Mouse (Mus musculus) kidney, postnatal 25 days (tissue): ENCODE results near the gene Tmem41b.
"Not testable (repeated sequence)": the region's sequence is repeated elsewhere in the genome, so short reads cannot be mapped to it uniquely, and the experiment has no call there.

Source experiments
- DNase-seq, 2 experiments: peaks; one replicate each; pipeline ENCODE4 v3.0.0; 2021; ENCODE audit warnings: mixed read lengths in 2 of 2

Tmem41b gene

DNA sequence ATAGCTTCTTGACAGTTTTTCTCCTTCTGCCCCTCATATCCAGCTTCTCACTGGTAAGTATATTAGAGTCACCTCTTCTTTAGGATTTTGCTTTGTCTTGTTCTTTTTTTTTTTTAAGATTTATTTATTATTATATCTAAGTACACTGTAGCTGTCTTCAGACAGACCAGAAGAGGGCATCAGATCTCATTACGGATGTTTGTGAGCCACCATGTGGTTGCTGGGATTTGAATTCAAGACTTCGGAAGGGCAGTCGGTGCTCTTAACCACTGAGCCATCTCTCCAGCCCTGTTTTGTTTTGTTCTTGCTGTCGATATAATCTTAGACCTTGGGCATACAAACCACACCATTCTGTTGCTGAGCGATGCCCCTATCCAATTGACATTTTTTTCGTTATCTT is at the start of gene Tmem41b:
Tmem41b (minus strand) TSS at position 155 of the 400 bp plus-strand sequence.
- not testable (repeated sequence) for DNase-seq

DNA sequence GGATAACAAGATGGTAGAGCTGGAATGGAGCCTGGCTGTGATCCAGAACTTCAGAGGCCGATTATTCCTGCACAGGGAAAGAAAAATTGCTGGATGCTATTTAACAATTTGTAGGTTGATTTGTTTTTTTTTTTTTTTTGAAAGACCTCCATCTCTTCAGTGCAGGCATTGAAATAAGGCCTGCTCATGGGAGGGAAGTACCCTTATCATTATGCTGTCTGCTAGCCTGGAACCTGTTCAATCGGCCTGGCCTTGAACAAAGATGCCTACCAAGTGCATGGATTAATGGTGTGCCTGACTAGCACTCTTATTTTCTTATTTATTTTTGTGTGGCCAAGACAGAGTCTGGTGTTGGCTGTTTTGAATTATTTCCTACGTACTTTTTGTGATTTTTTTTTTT is 43.6 kb upstream of the Tmem41b start:
- DNase-seq: no peak

DNA sequence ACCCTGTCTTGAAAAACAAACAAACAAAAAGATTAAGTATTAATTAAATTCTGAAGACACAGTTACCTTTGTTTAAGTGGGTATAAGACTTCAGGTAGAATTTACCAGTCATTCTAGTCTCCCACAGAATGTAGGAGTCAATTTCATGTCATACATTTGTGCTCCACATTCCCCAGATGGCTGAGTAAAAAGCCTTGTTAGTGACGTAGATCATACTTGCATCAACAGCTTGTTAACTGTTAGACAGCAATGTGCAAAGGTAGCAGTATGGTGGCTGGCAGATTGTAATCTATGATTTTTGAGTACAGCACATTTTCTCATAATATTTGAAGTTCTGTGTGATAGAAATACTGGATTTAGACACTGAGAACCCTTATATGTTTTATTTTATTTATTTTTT is 42.1 kb upstream of the Tmem41b start:
- DNase-seq: no peak

DNA sequence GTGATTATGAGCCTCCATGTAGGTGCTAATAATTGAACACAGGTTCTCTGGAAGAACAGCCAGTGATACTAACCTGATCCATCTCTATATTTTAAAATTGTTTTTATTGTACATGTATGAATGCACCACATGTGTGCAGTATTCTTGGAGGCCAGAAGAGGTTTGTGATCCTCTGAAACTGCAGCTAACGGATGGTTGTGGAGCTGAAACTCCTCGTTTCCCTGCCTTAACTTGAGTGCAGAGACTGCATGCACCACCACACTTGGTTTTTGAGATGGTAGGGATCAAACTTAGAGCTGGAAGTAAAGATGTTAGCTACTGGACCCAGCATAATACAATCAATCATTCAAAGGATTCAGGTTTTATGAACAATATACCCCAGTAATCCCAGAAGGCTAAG is 39.9 kb upstream of the Tmem41b start:
- DNase-seq: no peak

DNA sequence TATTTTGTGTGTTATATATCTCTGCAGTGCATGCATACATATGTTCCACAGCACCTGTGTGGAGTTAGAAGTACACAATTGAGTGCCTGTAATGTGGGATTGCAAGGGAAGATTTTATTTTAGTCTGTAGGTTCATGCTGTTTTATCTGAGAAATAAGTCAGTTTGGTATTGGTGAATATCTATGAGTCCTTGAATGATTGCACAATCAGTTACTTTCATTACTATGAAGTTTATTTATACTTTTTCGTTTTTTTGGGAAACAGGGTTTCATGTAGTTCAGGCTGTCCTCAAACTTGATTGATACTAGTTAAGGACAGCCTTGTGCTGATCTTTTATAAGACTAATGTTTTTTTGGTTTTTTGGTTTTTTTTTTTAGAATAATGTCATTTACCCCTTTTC is 36.8 kb upstream of the Tmem41b start:
- DNase-seq: no peak

DNA sequence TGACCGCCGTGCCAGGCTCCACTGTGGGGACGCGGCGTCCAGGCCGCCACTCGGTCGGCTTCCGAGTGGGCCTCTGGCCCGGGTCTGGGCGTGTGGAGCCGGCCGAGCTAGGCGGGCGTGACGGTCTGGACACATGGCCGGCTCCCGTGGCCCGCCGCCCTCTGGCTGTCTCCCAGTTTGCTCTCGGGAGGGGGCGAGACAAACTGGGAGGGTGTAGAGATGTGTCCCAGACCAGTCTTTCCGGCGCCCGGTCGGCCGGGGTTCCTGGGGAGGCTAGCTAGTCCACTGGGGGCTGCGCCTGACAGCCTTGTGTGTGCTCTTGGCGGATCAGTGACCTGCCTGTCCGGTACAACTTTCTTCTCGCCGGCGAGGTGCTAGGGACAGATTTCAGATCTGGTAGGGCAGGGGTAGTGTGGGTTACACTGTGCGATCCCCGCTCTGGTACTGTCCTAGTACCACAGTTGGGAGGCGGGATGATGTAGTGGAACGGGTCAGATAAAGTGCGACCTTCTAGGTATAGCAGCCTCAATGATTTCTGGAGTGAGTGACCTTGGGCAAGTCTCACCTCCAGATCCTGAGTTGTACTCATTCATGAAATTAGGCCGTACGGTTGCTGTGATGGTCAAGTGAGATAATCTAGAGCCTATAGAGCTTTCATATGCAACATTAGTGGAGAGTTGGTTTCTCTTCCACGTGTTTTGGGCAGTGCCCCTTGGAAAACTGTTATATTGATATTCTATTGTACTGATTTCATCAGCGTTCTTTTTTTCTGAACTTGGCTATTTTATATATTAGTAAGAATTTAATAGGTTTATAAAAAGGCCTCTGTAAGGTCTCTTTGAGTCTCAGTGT is 32.1 kb upstream of the Tmem41b start:
- DNase-seq: peak; percentile 57 to 83

DNA sequence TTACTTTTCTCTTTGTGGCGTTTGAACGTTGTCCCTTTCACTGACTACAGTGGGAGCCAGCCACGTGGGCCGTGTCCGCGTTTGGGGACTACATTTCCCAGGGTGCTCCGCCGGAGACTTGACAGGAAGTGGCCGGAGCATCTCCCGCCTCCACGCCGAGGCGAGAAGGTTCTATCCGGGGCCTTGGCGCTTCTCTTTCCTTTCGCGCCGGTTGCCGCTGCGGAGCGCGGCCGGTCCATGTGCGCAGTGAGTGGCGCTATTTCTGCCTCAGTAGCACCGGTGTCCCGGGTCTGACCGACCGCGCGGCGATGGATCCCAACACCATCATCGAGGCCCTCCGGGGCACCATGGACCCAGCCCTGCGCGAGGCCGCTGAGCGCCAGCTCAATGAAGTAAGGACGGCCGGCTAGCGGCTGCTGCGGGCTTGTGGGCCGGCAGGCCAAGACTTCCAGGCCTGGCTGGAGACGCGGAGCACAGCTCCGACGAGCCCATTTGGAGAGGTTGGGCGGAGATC is 31.4 kb upstream of the Tmem41b start, which contains the start of gene Ipo7:
Ipo7 (plus strand) TSS at position 158 of the 514 bp plus-strand sequence.
- DNase-seq: peak; percentile 95 to 97

DNA sequence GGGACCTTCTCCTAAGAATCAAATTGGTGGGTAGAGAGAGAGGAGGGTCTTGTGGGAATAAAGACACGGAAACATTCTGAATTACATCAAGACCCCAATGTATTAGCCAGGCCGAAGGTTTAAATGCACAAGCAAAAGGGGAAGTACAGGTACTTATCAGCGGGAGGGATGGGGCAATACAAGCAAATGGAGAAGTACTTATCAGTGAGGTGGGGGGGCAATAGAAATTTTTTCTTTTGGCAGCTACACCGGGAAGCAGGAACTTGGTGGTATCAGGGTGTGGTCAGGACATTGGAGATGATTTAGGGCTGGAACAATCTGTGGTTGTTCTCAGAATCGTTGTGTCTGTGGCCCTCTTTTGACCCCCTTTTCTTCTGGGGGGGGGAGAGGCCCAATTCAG is 27.5 kb upstream of the Tmem41b start:
- DNase-seq: no peak

DNA sequence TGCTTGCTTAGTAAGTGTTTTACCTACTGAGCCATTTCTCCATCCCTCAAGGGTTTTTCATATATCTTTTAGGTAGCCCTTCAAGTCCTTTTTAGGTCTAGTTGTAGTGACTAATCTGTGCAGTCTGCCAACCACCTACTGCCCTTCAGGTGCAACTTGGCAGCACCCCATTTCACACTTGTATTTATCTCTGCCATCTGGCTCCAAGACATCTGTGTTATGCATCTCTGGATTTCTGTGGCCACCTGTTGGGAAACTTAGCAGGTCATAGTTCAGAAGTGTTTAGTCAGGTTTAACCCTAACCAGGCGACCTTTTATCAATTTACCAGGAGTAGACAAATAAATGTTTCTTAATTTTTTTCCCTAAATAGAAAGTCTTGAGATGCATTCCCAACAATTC is 24.7 kb upstream of the Tmem41b start:
- DNase-seq: no peak

DNA sequence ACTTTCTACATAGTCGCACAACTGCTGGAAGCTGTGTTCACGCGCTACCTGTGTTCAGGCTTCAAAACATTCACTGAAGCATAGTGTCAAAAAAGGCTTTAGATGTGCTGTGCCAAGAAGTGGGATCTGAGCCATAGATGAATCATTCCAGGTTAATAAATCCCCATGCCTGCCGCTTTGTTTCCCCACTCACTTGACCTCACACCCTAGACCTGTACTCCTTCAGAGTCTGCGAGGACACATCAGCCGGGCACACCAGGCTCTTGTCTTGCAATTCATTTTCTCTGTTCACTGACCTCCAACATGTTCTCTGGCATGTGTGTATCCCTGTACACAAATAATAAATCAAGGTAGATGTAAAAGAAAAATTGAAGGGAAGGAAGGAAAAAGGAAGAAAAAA is 22.4 kb upstream of the Tmem41b start:
- peak in 1 of 2 experiments; percentile 43 for DNase-seq

DNA sequence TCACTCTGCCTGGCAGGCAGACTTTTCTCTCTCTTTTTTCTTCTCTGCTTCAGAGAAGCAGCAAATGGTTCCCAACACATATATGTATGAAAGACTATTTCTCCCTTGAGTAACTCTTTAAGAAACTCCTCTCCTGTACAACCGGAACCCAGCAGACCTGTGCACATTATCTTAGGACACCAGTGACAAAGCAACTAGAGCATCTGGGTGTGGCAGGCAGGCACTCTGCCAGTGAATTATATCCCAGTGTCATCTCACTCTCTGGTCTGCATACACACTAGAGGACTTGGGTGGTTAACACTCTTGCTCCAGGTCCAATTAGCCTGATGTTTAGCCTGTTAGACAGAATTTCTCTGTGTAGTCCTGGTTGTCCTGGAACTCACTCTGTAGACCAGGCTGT is 21.8 kb upstream of the Tmem41b start:
- no peak for DNase-seq

DNA sequence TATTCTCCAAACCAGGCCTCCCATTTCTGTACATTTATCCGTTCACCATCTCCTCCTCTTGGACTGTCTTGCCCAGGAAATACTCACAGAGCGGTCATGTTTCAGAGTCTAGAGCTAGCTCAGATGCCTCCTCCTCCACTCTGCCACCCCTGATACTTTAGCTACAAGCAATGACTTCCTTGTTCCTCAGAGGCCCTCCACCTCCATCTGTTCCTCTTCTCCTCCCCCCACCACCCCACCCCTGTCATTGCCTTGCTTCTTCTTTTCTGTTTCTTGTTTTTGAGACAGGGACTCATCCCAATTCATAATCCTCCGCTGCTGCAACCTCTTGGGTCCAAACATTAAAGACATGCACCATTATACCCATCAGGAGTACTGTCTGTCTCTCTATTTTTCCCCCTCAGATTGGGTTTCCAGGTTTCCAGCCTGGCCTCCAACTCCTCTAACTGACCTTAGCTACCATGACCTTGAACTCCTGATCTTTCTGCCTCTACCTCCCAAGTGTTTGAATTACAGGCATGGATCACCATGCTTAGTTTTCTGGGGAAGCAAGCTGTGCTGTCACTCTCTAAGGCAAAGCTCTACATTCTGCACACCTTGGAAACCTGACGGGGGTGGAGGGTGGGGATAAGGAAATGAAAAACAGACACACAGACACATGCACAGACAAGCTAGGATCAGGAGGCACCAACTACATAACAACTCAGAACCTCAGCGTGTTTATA is 19.9 kb upstream of the Tmem41b start:
- no peak for DNase-seq

DNA sequence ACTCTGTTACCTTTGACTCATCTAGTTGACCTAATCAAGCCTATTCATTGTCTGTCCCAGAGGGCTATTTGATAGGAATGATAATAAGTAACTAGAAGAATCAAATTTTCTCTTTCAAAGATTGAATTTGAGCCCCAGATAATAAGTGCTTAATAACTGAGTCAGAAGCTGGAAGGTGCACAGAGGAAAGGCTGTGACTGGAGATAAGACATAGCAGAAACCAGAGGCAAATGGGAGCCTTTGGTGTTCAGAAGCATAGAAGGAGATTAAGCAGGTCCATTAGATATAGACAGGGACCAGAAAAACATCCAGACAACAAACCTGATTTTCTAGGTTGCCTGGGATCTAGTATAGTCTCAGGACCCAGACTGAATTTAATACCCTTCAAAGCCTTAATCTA is 19.2 kb upstream of the Tmem41b start:
- no peak for DNase-seq

DNA sequence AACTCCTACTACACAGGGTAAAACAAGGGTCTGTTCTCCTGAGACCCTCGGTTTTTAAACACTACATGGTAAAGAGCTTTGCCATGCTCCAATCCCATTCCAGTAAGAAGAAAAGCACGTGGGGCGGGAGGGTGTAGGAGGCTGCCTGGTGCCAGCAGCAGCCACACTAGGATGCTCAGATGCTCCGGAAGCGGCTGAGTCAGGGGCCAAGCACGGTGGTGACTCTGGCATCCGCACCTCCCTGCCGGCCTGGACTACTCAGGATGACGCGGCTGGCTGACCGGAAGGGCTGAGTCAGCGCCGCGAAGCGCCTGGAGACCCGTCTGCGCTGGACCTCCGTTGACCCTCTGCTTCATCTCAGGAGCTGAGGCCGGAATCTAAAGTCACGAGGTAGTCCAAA is 16.2 kb upstream of the Tmem41b start:
- peak; percentile 77 to 93 for DNase-seq

DNA sequence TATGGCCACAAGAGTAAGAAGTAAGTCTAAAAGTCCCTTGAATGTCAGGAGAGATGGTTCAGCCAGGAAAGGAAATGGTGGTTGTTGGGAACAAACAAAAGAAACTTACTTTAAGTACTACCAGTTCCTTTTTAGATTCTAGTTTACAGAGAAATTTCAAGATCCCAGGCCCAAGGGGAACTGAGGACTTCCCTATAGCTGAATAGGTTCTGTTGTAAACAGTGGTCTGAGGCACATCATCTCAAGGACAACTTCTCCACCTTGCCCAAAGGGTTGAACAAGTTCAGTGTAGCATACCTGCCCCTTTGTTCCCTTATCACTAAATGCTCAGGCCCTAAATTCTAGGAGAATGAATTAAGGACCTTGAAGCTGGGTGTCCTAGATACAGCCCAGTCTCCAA is 15.4 kb upstream of the Tmem41b start:
- DNase-seq: no peak

DNA sequence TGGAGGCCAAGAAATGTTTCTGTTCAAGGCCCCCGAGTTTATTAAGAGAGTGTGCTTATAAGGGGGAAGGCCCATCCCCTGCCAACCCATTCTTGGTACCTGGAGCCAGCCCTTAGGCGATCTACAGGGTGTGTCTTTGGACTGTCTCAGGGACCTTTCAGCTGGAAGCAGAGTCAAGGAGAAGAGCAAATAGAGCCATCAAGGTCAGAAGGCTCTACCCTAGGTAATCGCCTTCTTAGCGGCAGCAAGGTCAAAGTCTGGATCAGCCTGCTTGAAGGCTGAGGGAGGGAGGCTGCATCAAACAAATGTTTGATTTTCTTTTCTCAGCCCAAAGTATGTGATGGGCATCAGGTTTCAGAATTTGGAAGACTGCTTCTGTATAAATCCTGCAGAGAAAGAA is 11.7 kb upstream of the Tmem41b start:
- no peak for DNase-seq

DNA sequence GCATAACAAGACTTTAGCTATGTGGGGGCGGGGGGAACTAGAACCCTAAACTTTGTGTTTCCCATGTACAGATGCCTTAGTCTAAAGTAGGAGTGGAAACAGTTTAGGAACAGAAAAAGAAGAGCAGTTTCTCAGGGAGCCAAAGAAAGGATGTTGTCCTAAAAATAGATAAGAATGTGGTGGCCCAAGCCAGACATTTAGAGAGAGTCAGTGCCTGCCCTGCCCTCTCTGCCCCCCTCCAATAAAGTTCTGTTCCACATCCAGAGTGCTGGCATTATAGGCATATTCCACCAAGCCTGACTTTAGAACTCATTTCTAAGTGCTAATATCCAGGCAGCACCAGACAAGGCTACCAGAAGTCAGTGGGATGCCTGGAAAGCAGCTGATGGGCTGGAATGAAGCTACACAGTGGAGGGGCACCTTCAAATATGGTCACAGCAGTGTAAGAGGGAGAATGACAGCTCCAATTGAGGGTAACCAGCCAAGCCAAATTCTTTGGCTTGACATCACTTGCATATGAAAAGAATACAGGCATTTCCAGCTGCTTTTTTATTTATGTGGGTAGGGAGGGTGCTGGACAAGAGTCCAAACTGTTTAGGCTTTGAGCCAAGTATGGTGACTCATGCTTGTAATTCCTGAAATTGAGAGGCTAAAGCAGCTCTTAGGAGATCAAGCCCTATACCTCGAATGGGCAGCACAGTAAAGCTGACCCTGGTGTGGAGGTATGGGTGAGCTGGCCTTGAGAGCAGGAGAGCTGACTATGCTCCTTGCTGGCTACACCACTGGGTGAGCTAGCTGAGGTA is 6.6 kb upstream of the Tmem41b start:
- DNase-seq: peak; percentile 48 to 66

DNA sequence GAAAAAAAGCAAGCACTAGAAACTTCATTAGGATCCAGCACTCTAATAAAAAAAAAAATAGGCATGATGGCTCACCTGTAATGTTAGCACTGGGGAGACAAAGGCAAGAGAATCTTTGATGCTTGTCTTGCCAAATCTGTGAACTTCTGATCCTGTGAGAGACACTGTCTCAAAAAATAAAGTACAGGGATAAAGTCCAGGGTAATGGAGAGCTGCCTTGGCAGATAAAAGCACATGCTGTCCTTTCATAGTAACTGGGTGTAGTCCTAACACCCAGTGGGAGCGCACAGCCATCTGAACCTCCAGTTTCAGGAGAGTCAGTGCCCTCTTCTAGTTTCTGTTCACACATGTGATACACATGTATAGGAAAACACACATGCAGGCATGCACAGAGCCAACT is 4.6 kb upstream of the Tmem41b start:
- DNase-seq: no peak

DNA sequence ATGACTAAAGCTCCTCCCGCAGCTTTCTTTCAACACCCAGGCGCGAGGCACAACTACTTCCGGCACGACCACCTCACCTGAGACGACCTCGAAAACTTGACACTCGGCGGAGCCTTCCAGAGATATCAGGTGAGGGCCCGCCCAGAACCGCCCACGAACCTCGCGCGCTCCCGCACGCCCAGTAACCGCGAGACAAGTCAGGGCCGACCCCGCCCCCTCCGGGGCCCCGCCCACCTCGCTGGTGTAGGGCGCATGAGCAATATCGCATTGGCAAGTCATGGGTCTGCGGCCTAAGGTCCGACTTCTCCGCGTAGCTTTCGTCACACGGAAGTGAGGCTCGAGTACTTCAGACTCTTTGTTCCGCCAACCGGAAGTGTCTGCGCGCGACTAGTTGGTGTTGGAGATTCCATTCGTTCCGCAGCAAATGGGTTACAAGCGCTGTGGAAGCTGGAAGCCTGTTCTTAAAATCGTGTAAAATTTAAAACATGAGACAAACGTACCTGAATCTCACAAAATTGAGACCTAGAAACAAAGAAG is 528 bp downstream of the Tmem41b start:
- DNase-seq: peak; percentile 100

DNA sequence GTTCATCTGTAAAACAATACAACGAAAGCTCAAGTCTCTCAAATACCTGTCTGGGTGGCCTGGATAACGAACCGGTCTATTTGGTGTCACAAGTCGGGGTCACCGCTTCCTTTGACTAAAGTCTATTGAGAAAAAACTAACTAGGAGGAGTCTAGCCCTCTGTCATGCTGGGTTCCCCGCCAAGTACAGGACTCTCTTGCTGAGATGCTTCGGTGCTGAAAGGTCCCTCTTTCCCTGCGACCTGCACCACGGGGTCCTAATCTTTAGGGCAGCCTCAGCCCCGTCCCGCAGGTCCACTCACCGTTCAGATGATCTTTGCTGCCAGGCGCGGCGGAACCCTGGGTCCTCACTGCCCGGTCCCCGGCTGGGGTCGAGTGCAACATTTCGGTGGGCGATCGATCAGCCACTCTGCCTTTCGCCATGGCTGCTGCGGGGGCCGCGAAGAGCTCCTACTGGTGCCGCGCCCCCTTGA is 1.0 kb downstream of the Tmem41b start:
- peak in 1 of 2 experiments; percentile 13 for DNase-seq

DNA sequence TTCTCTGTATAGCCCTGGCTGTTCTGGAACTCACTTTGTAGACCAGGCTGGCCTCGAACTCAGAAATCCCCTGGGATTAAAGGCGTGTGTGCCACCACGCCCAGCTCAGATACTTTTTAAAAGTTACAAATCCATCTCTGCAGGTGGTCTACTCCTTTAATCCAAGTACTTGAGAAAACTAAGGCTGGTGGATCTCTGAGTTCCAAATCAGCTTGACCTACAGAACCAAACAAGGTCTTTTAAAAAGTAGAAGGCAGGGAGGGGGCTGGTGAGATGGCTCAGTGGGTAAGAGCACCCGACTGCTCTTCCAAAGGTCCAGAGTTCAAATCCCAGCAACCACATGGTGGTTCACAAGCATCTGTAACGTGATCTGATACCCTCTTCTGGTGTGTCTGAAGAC is 2.1 kb downstream of the Tmem41b start:
- not testable (repeated sequence) for DNase-seq

DNA sequence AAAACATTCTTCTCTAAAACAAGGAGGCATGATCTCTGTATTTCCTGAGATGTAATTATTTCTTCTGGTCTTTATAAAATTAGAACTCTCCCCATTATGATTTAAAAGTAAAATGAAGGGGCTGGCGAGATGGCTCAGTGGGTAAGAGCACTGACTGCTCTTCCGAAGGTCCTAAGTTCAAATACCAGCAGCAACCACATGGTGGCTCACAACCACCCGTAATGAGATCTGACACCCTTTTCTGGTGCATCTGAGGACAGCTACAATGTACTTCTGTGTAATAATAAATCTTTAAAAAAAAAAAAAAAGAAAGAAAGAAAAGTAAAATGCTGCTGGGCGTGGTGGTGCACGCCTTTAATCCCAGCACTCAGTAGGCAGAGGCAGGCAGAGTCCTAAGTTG is 9.6 kb downstream of the Tmem41b start:
- peak in 1 of 2 experiments; percentile 56 for DNase-seq
